Mouse (Mus musculus) ovary, postnatal 14 days (tissue): Measurements from ENCODE around the gene Izumo1.

ENCODE experiments used
- DNase-seq: peaks from one replicate; pipeline ENCODE4 v3.0.0; 2022; ENCODE audit warnings: low spot score

Gene Izumo1

GRCm38 (mm10) chr7:45621443-45621842, at the start of gene Izumo1:
TSS of gene Izumo1 (plus strand) at chr7:45621811.
- DNase-seq: no peak

GRCm38 (mm10) chr7:45571966-45572365, 49.6 kb upstream of the Izumo1 start:
- no peak for DNase-seq

- no peak for DNase-seq
These were observed 47.7 kb upstream of the Izumo1 start for GRCm38 (mm10) chr7:45573954-45574353.

- no peak for DNase-seq
These were observed 46.9 kb upstream of the Izumo1 start for GRCm38 (mm10) chr7:45574472-45575379.

- DNase-seq: no peak
These were observed 35.7 kb upstream of the Izumo1 start for GRCm38 (mm10) chr7:45585923-45586322.

GRCm38 (mm10) chr7:45587631-45588592, 33.7 kb upstream of the Izumo1 start:
- no peak for DNase-seq

GRCm38 (mm10) chr7:45589173-45589572, 32.4 kb upstream of the Izumo1 start:
- DNase-seq: peak; percentile 85

- DNase-seq: no peak
These were observed 31.7 kb upstream of the Izumo1 start for GRCm38 (mm10) chr7:45589898-45590297.

GRCm38 (mm10) chr7:45590874-45591273, 30.7 kb upstream of the Izumo1 start:
- DNase-seq: no peak

- no peak for DNase-seq
These were observed 29.7 kb upstream of the Izumo1 start for GRCm38 (mm10) chr7:45591880-45592279.

- peak; percentile 53 for DNase-seq
These were observed 28.3 kb upstream of the Izumo1 start for GRCm38 (mm10) chr7:45593118-45593815.

- no peak for DNase-seq
These were observed 26.4 kb upstream of the Izumo1 start for GRCm38 (mm10) chr7:45595176-45595575.

- no peak for DNase-seq
These were observed 25.5 kb upstream of the Izumo1 start for GRCm38 (mm10) chr7:45596107-45596506.

GRCm38 (mm10) chr7:45597013-45597412, 24.6 kb upstream of the Izumo1 start:
- DNase-seq: no peak

GRCm38 (mm10) chr7:45597527-45597926, 24.1 kb upstream of the Izumo1 start:
- no peak for DNase-seq

GRCm38 (mm10) chr7:45598960-45599879, 22.4 kb upstream of the Izumo1 start:
- no peak for DNase-seq

GRCm38 (mm10) chr7:45605704-45606289, 15.8 kb upstream of the Izumo1 start:
- no peak for DNase-seq

- DNase-seq: no peak
These were observed 12.1 kb upstream of the Izumo1 start for GRCm38 (mm10) chr7:45609511-45609910.

GRCm38 (mm10) chr7:45616277-45616676, 5.3 kb upstream of the Izumo1 start:
- DNase-seq: no peak

GRCm38 (mm10) chr7:45617042-45617695, 4.4 kb upstream of the Izumo1 start, which contains the start of gene Fut1:
TSS of gene Fut1 (plus strand) at chr7:45617289.
- DNase-seq: no peak
